11 mouse cellular contexts compared by ENCODE assay signal in the genomic region with DNA sequence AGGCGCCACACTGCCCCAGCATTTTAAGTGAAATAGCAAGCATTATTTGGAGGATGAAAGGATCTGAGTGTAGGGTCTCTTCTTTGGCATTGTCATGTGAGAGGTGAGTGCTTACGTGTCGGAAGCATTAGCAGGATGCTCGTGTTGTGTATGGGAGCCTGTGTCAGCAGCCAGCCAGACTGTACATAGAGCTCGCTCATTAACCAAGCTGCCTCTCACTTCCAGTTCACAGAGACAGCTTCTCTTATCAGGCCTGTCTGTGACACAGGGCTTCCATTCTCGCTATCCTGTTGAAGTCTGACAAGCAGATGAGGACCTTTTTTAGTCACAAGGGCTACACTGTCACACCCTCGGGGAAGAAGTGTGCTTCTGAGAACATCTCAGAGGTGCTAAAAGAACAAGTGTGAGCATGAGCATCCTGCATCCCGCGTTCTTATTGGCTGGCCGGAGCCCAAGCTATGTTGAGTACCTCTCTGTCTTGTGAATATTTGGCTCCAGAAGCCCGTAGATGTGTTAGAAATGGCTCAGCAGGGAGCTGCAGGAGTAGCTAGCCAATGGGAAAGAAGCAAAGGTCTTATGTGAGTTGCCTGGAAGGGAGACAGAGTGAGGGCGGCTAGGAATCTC.
DNase-seq lines count a peak whose midpoint lies in the region; ATAC-seq lines count a peak whose summit lies in the region.
"Had no signal": no experiment of that assay in that cellular context is flagged by ENCODE, and none has a peak within 500 bp of the region (broad histone marks: within the 10 kb centered on the region; RNA-seq: fewer than 3 reads in every experiment).

No protein-coding gene starts in this region.

- no peaks in the 10 kb centered on the region for H3K27me3 ChIP-seq in midbrain, embryonic 12.5 days
- H3K27me3 ChIP-seq in midbrain, embryonic 11.5 days (ENCODE audit: control insufficient read depth, insufficient read depth, low read length) = no peaks in the 10 kb centered on the region

- H3K9ac ChIP-seq in midbrain, embryonic 12.5 days (replicated peaks) = no peak overlapping the region
- no peak overlapping the region for H3K9ac ChIP-seq in midbrain, embryonic 11.5 days (ENCODE audit: low read length)
- H3K9ac ChIP-seq: liver, postnatal 0 days had no signal

- H3K9me3 ChIP-seq in midbrain, embryonic 12.5 days = 0 out of 2 replicates have a peak, but pooled peaks cover 8% of the 10 kb centered on the region
- peaks cover 3% of the 10 kb centered on the region; the same call in 1 of the 2 replicates for H3K9me3 ChIP-seq in midbrain, embryonic 11.5 days (ENCODE audit: control insufficient read depth, low read length)

- 77% methylated on average over 12 of the region's 12 CpGs for whole genome bisulfite sequencing in midbrain, embryonic 12.5 days
- WGBS in midbrain, embryonic 11.5 days = 78% methylated on average over 12 of the region's 12 CpGs

- H3K4me3 ChIP-seq in midbrain, embryonic 12.5 days = no peak overlapping the region
- no peak overlapping the region for H3K4me3 ChIP-seq in midbrain, embryonic 11.5 days (ENCODE audit: low read depth, low read length)

- ATAC-seq in midbrain, embryonic 12.5 days (ENCODE audit: low FRiP score, low read depth) = 0 out of 2 replicates have a peak, but pooled peaks have one; percentile 29
- no peak for ATAC-seq in midbrain, embryonic 11.5 days (ENCODE audit: low FRiP score)
- ATAC-seq: liver, postnatal 0 days had no signal

- no peak overlapping the region for H3K4me2 ChIP-seq in midbrain, embryonic 12.5 days (replicated peaks)
- no peak overlapping the region for H3K4me2 ChIP-seq in midbrain, embryonic 11.5 days

- intact Hi-C loops in left cerebral cortex, postnatal 10 days (cut with DNase I) = no loop called here

- peak; percentile 21 for DNase-seq in cerebellum, adult 11 months
- no peak for DNase-seq in cerebellum, adult 11-12 months
- no peak for DNase-seq in midbrain, embryonic 11.5 days (ENCODE audit: low spot score, missing footprints)
- DNase-seq in left cerebral cortex, postnatal 10 days (ENCODE audit: extremely low spot score in 1 of 2, low spot score in 2 of 2) = peak; percentile 33 to 48
- DNase-seq in right cerebral cortex, postnatal 36 days (ENCODE audit: low spot score in 2 of 2) = peak; percentile 64 to 69
- no peak for DNase-seq in embryo, embryonic 11 days
- DNase-seq in lung, postnatal 4 days = no peak
- DNase-seq: adrenal gland, adult 2 months; gastrocnemius, postnatal 14 days; liver, postnatal 0 days had no signal

- no peaks in the 10 kb centered on the region for H3K36me3 ChIP-seq in midbrain, embryonic 12.5 days
- no peaks in the 10 kb centered on the region for H3K36me3 ChIP-seq in midbrain, embryonic 11.5 days (ENCODE audit: control insufficient read depth, insufficient read depth, low read length)

- H3K27ac ChIP-seq in midbrain, embryonic 12.5 days (replicated peaks) = peak overlapping the region; percentile 21; the same call in 1 of the 2 replicates
- H3K27ac ChIP-seq in midbrain, embryonic 11.5 days (ENCODE audit: low read depth, low read length) = no peak overlapping the region

- peaks cover 15% of the 10 kb centered on the region for H3K4me1 ChIP-seq in midbrain, embryonic 12.5 days
- no peaks in the 10 kb centered on the region for H3K4me1 ChIP-seq in midbrain, embryonic 11.5 days (ENCODE audit: control insufficient read depth, insufficient read depth, low read length)

Comparison
In these comparisons a context has a peak if more than half of its experiments do, and no peak if none do; other contexts are left out.
1. DNase-seq: peak in cerebellum, adult 11 months (single experiment), left cerebral cortex, postnatal 10 days (2 of 2) and right cerebral cortex, postnatal 36 days (2 of 2); none in cerebellum, adult 11-12 months (single experiment), midbrain, embryonic 11.5 days (single experiment), embryo, embryonic 11 days (single experiment) and lung, postnatal 4 days (0 of 2).